Mouse (Mus musculus): Measurements from ENCODE around the gene Gm10428.

GRCm38 (mm10) chr11:62710657-62711056 is 42.2 kb upstream of the Gm10428 start:
- TF ChIP-seq POLR2A (IDR thresholded peaks at IDR 0.05; ENCODE audit: borderline replicate concordance, extremely low read depth, low read depth, low read length) (no peak), CTCF (IDR thresholded peaks at IDR 0.05; ENCODE audit: insufficient read depth, low read length) (no peak)
